Mouse (Mus musculus) heart, adult 9 months (tissue): ENCODE measurements at regions not wholly inside any gene's neighbourhood (a gene's known extent, or its start where the extent isn't known, plus 50 kb on each side); places are given as distances from the start of the nearest gene placed in this dataset.

Source experiments
- DNase-seq, 2 experiments: peaks; one replicate each; pipeline ENCODE4 v3.0.0; 2022; ENCODE audit warnings: low spot score in 2 of 2

DNA sequence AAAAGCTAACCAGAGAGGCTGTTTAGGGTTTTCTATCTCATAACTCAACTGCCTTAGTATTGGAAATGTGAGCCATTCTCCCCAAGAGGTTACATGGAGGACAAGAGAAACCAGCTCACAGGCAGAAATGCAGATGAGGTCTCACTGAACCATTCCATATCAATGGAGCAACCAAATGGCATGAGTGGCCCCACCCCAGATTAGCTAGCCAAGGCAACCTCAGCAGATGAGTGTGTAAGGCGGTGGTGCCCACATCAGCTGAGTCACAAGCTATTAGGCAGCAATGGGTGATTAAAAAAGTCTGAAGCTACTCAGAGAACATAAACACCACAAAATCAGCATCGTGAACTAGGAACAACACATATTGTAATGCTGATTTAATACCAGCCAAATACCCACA lies 133.2 kb downstream of the Lpin1 start:
- no peak for DNase-seq

DNA sequence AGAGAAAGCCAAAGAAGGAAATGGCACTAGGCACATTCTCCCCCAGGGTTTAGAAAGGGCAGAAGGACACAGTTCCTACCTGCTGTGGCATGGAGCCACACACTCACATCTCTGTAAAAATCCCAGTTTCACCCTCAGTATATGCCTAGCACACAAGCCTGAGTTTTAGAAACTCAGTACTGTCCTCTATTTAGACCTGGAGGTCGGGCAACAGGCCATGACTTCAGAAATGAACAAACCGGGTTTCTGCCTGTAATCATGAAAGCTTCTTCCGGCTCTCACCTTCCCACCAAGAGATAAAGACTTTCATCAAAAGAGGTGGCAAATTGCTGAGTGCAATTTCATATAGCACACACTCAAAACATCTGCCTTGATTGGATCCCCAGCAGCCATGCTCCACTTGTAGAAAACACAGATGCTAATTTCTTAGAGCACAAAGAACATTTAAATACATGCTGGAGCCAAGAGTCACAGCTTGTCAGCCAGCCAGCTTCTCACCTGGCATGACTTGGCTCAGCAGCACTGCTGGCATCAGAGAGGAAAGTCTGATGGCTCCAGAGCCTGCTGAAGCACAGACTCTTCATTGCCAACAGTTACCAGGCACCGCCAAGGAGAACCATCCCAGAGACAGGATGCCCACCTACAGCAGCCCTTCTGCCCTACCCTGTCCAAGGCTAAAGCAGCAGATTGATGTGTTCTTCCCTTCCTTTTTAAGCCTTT lies 136.2 kb downstream of the Lpin1 start:
- DNase-seq, result no peak

DNA sequence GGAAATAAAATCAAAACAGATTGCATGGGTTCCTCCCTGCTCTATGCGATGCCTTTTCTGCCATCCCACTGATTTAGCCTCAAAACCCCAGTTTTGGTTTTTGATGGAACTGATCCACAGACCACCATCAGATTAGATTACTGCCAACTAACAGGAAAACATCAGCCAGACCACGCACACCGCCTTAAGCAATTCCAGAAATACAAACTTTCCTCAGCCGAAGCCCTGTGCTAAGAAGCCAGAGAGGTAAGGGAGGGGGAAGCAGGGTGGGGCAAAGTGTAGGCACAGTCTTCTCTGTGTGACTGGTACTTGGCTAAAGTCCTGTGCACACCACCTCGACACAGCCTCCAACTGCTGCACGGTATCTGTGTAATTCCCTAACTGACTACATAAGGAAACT lies 153.3 kb downstream of the Lpin1 start:
- DNase-seq, result no peak

DNA sequence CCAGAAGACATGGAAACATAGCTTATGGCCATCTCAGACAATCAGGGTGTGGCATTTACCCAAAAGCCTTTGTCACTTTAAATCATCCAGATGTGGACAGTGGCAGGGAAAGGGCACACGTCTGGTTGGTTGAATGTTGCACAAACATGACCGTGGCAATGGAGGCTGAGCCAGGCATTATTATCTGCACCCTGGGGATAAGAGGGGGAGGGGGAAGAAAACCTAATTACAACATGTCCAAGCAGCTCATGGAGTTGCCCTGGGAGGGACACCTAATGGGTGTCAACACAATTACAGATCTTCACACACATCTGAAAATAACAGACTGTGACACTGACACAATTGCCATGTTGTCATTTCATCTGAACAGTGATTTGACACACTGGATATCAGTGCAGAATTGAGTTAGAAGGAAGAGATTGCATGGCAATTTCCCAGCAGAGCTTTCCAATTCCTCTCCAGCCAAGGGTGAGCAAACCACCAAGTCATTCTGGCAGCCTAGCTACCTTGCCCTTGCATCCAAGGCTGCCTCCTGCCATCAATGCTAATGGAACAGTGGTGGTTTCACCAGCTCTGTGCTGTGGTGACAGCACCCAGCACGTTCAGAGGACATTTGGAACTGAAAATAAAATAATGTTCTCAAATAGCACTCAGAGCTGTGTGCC lies 159.9 kb downstream of the Lpin1 start:
- DNase-seq, result no peak

DNA sequence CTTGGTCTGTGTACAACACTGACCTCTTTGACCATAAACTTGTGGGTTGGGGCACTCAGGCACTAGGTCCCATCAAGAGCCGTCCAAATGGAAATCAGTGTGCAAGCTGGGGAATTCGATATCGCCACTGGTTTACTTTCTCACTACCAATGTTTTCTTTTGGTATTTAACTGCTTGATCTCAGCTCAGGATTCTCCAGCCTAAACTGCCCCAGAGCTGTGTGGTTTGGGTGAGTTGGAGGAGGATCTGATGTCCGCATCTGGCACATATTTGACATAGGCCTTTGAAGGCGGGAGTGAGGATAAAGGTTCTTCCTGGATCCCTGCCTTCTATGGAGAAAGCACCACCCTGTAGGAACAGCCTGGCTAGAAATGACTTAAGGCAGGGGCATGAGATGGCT lies 172.0 kb downstream of the Lpin1 start:
- DNase-seq, result no peak

DNA sequence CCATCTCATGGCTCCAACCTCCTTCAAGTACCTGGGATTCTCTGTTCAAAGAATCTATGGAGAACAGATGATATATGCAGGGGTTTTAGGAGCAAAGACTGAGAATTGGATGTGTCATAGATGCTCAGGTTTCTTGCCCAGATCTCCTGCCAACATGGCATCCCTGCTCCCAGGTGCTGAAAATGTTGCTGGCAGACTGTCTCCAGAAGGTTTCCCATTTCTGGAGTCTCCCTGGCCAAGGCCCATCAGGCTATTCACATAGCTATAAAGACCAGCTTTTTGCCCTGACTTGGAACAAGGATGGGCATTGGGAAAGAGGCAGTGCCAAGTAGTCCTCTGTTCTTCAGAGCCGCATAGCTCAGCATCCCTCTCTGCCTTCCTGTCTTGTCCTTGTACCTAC lies 173.8 kb downstream of the Lpin1 start:
- no peak for DNase-seq

DNA sequence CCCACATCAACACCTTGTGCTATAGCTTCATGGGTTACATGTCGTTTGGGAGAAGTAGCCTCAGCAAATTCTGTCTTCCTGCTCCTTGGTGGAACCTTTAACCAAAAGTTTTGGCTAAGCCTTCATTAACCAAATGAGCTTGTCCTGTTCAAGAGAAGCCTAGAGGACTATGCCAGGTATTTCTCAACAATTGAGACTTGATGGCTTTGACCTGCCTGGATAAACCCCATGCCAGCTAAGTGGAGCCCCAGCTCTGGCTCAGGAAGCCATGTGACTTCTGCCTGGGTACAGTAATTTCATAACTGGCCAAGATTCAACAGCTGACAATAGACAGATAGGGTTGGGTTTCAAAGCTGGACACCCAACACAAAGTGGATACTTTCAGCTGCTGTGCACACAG lies 174.5 kb downstream of the Lpin1 start:
- DNase-seq, result no peak

DNA sequence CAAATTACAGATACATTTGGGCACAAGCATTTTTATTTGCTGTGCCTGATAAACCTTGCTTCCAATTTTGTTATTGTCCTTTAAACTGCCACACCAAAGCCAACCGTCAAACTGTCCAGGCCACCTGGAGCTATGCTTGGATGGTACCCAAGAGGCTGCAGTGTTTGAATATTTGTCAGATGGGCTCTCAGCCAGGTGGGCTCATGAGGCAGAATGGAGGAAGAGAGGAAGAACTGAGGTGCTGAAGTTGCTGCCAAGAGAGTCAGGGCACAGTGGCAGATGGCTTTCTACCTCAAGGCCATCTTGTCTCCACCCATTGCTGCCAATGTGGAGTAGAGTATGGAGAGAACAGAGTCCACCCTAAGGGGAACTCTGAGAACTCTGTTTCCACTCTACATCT lies 176.0 kb downstream of the Lpin1 start:
- no peak for DNase-seq

DNA sequence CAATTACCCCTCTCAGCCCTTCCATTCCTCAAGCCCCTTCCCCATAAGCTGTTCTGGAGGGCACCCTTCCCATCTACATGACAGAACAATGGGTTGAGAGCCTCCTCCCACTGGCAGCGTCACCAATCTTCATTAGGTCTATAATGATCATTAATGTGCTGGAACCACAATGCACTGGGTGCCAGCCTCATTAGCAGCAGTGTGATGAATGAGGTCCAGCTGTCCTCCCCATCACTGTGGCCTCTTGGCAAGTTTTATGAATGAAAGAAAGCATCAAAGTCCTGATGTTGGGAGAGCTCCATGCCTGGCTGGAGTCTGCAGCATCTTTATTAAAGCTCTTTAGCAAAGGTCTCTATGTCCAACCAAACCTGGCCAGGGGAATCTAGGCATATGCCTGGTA lies 176.5 kb downstream of the Lpin1 start:
- no peak for DNase-seq

DNA sequence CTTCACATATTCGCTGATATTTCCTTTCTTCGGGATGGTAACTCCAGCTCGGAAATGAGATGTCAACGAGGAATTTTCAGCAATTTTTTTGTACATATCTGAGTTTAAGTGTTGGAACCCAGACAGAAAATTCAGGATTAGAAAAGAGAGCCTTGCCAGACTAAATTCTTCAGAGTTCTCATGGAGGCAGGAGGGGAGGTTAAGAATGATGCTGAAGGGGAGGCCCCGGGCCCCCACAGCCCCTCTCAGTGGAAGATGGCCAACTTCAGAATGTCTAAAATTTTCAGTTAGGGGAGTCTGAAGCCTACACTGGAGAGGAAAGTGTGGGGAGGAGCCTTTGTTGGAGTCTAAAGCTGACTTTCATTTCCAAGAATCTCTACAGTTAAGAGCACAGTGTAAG lies 184.8 kb downstream of the Lpin1 start:
- DNase-seq, result no peak

DNA sequence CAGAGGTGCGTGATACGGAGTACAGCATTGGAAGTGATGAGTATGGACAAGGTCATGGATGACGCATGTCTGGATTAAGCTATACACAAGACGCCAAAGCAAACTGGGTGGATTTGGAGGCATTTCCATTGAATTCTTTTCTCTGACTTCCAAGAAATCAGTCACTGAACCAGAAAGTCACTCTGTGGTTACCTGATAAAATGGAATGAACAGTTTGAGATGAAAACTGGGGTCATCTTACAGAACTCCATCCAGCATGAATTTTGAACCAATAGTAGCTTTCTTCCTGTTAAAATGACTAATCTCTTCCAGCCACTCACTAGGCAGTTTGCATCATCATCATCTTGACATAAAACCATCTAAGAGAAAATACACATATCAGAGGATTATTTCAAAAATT lies 186.2 kb downstream of the Lpin1 start:
- no peak for DNase-seq

DNA sequence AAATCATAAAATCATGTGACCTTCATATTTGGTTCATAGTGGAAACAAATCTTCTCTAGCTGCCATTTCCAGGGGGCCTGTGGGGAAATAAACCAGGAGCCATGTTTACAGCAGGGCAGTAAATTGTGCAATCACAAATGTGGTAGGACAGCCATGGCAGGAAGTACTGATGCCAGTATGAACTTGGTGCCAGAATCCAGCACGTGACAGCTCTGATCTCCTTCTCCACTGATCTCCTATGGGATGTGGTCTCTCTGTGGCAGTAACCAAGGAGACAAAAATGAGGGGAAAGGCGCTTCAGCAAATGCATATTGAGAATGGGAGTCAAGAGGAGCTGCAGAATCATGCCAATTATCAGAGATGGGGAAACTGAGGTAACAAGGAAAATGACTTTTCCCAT lies 215.0 kb downstream of the Lpin1 start:
- DNase-seq, result no peak

DNA sequence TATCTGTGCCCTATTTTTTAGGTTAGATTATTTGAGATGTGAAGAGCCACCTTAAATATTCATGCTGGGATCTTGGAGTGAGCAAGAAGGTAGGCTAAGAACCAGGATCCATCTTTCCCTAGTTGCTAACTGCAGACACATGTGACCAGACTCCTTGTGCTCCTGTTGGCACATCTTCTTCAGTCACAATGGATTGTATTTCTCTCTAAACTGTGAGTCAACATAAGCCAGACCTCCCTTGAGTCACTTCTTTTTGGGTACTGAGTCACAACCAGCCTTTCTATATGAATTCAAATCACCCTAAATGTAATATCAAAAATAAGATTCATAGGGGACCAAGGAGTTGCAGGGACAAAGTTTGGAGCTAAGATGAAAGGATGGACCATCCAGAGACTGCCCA lies 217.9 kb downstream of the Lpin1 start:
- DNase-seq, result no peak

DNA sequence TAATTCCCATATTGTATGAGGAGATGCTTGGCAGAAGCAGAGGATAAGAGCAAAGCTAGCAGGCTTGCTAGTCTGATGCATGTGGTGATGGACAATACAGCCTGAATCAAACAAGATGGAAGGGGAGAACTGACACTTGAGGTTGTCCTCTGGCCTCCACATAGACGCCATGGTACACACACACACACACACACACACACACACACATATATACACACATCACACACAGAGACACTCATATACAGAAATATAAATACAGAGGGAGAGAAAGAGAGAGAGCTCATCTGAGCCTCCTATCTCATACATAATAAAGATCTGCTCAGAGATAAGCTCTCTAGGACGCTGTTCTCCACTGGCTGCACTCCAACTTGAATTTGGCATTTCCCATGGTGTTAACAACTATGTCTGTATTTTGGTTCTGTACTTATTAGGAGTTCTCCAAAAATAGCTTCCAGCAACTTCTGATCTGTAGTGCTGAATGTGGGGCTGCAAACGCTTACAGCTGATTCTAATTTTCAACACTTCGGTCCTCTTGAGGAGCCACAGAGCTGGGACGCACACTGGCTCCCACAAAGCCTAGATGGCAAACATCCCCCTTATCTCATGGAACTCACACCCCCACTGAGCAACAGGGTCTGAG lies 219.0 kb downstream of the Lpin1 start:
- DNase-seq, result no peak

DNA sequence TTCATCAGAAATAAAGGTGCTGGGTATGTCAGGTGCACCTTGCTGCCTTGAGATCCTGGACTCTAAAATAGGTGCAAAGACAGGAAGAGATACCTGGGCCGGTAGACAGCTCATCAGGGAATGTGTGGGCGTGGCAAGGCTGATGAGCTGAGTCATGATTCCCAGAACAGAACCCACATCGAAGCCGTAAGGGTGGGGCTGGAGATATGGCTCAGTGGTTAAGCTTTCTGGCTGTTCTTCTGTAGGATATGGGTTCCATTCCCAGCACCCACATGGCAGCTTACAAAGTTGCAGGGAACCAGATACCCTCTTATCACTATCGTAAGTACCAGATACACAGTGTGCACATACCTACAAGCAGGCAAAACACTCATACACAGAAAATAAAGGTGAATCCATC lies 219.6 kb downstream of the Lpin1 start:
- no peak for DNase-seq

DNA sequence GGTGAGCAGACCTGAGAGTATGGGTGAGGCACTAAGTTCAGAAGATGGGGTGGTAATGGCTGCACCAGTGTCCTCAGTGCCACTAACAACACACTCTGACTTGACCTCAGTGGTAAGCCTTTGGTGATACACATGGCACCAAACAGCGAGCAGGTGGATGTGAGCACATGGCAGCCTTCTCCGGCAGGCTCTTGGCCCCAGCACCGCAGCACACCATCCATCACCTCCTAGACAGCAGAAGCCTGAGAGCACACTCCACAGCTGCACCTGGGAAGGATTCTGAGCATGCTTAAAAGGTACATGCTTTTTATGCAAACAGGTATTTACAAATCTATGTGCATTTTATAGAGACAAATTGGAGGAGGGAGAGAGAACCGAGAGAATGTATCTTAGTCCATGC lies 223.7 kb downstream of the Lpin1 start:
- no peak for DNase-seq

DNA sequence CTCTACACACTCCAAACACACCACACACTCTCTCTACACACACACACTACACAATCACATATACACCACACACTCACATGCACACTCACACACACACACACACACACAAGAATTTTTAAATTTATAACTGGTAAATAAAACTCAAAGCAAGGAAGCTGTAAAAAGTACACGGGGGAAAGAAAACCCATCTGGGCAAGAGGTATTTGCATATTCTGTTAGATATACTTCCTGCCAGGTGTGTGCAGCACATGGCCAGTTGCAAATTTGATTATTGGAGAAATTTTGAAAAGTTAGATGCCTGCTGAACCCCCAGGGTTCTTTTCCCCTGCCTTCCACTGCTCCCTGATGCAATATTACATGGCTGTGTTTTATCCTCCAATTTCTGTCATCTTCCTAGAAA lies 226.4 kb downstream of the Lpin1 start:
- DNase-seq, result no peak

DNA sequence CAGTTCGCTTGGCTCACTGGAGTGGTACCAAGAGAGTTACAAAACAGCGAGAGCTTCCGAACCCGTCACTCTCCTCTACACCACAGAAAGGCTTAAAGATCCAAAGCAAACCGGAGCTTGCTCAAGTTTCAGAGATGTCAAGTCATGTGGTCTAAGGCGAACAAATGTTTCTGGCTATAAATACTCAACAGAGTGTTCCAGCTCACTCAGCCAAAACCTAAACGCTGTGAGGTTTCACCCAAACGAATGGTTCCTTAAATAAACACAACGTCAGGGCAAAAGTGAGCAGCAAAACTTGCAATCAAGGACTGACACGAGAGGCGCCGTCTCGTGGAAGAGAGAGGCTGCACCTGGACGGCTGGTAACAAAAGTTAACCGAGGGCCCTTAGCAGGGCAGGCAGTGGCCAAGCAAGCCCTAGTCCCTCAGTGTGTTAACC lies 227.2 kb downstream of the Lpin1 start:
- peak in 1 of 2 experiments; percentile 13 for DNase-seq

DNA sequence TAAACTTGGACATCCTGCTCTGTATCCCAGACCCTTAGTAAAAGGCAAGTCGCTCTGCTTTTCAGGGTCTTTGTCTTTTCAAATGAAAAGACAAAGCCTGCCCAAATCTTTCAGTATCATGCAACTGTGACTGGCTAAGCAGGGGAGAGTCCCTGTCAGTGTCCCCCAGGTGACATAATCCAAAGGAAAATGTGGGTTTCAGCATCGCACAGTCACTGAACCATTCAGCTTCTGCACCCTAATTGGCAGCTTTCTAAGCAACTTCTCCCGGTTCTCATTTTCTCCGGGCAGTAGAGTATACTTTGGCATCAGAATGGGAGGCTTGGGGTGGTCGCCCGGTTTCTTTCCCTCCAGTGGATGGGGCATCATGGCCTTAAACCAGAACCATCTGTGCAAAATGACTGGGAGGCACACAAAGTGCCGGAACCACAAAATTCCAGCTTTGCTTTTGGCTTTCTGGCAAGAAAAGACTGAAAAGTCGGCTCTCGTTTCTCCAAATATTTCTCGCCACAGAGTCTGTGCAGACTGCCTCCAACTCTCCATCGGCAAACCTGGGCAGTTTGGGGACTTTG lies 228.3 kb downstream of the Lpin1 start:
- no peak for DNase-seq

DNA sequence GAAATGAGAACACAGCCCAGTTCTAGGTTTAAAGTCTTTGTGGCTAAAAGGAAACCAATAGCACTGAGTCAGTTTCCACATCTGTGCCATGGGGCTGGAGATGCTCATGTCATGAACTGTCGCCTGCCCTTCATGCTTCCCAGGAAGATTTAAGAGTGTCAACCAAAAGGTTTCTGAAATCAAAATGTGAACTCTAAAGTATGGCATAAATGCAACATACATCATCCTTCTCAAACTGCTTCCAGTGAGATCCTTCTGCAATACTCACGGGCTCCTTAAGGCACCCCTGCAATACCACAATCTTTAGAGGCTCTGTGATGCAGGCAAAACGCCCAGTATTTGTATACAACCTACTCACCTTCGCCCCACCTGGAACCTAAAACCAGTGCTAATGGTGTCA lies 229.7 kb downstream of the Lpin1 start:
- DNase-seq, result no peak

DNA sequence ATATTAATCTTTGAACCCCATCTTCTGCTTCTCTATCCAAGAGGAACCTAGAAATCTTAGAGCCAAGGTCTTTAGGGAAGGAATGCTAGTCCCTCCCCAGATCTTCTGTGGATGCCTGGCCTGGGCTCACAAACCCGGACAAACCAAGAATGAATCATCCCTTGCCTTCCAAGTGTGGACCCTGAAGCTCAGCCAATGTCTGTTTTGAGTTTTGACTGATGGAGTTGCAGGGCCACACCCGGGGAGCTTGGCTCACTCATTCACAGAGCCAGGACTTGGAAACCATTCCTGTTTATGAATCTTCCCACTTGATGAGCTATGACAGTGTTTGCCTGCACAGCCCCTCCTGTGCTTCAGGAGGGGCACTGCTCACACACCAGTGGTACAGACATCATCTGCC lies 230.4 kb downstream of the Lpin1 start:
- DNase-seq, result peak; percentile 11 to 31

DNA sequence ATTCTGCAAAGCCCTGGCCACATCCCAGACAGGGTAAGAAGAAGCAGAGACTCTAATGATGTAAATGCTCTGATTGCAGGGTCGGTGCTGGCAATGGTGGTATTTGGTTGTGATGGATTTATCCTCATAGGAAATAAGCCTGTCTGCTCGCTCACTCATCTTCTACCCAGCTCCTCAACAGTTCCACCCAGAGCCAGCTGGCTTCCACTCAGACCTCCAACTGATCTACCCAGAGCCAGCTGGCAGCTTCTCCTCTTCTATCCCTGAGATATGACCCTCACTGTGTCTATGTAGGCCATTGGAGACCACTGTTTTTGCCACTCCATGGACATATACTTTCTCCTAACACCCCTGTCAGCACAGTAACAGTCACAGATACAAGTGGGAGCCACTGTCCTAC lies 231.4 kb downstream of the Lpin1 start:
- DNase-seq, result peak; percentile 25

DNA sequence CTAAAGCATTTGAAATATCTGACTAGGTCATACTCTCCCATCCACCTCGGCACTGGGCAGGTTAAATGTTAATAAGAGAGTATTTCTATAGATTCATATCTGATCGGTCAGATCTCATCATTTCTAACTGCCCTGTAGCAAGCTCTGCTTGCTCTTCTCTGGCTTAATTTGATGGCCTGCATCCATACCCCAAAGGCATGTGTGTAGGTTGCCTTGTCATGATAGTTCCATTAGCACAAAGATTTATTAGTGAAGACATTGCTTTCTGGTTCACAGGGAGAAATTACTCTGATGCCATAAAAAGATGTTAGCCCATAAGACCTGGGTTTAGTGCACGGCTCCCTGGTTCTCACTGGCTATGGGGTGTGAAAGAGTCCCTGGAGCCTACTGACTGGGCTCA lies 232.3 kb downstream of the Lpin1 start:
- DNase-seq, result no peak
